Mouse (Mus musculus) ES-Bruce4 (cell line): ENCODE measurements around the gene Ccn1. TPM values are rescaled to one million over a fixed set of nuclear protein-coding genes. Genes with fewer than 3 reads are reported as not detected.
A peak's percentile ranks its signal among the peaks of the same experiment; 100 is the strongest.

Experiments used
- H3K27ac ChIP-seq: 2 replicates; pipeline ENCODE4 v1.5.1; 2012; ENCODE audit warnings: low read length, inconsistent platforms; ENCODE audit not compliant: insufficient read depth
- H3K27me3 ChIP-seq: 2 replicates; pipeline ENCODE4 v1.6.1; 2012; ENCODE audit warnings: mild to moderate bottlenecking, low read length, inconsistent platforms; ENCODE audit not compliant: control insufficient read depth, poor library complexity, insufficient read depth, severe bottlenecking
- H3K36me3 ChIP-seq: 2 replicates; pipeline ENCODE4 v1.6.1; 2012; ENCODE audit warnings: inconsistent platforms, mild to moderate bottlenecking, low read length, moderate library complexity; ENCODE audit not compliant: control insufficient read depth, poor library complexity, insufficient read depth, severe bottlenecking
- H3K4me1 ChIP-seq: one replicate; pipeline ENCODE4 v1.8.1; 2011; ENCODE audit warnings: low read length; ENCODE audit not compliant: control insufficient read depth, insufficient read depth
- H3K4me3 ChIP-seq: 2 replicates; pipeline ENCODE4 v1.5.1; 2011; ENCODE audit warnings: low read depth, mild to moderate bottlenecking, low read length
- H3K9ac ChIP-seq: 2 replicates; pipeline ENCODE4 v1.6.1; 2012; ENCODE audit warnings: low read depth, mild to moderate bottlenecking, inconsistent platforms; ENCODE audit not compliant: poor library complexity, severe bottlenecking
- H3K9me3 ChIP-seq: replicated peaks from 2 replicates; pipeline ENCODE4 v1.6.1; 2012; ENCODE audit warnings: mild to moderate bottlenecking, low read length, inconsistent platforms; ENCODE audit not compliant: control insufficient read depth, poor library complexity, insufficient read depth, severe bottlenecking
- CTCF ChIP-seq: IDR thresholded peaks from one replicate; pipeline ENCODE4 v1.8.1; 2011; ENCODE audit warnings: low read depth, low read length
- EP300 ChIP-seq: IDR thresholded peaks from 2 replicates; pipeline ENCODE4 v1.6.1; 2011; ENCODE audit warnings: low read depth, low read length; ENCODE audit not compliant: insufficient read depth
- POLR2A ChIP-seq: IDR thresholded peaks from one replicate; pipeline ENCODE4 v1.8.1; 2011; ENCODE audit warnings: low read length; ENCODE audit not compliant: insufficient read depth
- polyA plus RNA-seq: library from polyadenylated mRNA; stranded (reverse); fragments of >200 nt; gene quantifications from 2 replicates; pipeline ENCODE4 v1.2.4, GENCODE M21; 2011; ENCODE audit warnings: low read depth; ENCODE audit not compliant: missing spikeins, insufficient read depth, insufficient read length

Gene Ccn1
- polyA plus RNA-seq, 1 experiment, result 204 TPM

DNA sequence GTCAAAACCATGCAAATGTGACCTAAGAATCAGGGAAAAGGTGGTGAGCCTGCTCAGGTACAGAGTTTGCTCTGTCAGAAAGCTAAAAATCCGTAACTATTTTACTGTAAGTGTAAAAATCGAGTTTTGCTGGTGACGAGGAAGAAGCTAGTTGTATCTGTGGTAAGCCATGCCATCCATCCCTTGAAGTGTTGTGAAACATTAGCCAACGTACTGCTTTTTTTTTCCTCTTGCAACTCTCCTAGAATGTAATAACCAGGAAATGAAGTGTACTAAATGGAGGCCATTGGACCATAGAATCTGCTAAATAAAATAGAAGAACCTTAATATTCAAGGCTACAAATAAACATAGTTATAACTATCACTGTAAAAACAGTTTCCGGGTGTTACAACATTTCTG, 41.5 kb downstream of the Ccn1 start:
- no peak overlapping the region for H3K4me3 ChIP-seq
- no peaks in the 10 kb centered on the region for H3K27me3 ChIP-seq
- H3K9ac ChIP-seq, result no peak overlapping the region
- H3K4me1 ChIP-seq, result no peaks in the 10 kb centered on the region
- peaks cover 16% of the 10 kb centered on the region for H3K36me3 ChIP-seq
- H3K27ac ChIP-seq, result no peak overlapping the region
- TF ChIP-seq EP300 (no peak), POLR2A (no peak), CTCF (no peak)
- H3K9me3 ChIP-seq, result no peaks in the 10 kb centered on the region

DNA sequence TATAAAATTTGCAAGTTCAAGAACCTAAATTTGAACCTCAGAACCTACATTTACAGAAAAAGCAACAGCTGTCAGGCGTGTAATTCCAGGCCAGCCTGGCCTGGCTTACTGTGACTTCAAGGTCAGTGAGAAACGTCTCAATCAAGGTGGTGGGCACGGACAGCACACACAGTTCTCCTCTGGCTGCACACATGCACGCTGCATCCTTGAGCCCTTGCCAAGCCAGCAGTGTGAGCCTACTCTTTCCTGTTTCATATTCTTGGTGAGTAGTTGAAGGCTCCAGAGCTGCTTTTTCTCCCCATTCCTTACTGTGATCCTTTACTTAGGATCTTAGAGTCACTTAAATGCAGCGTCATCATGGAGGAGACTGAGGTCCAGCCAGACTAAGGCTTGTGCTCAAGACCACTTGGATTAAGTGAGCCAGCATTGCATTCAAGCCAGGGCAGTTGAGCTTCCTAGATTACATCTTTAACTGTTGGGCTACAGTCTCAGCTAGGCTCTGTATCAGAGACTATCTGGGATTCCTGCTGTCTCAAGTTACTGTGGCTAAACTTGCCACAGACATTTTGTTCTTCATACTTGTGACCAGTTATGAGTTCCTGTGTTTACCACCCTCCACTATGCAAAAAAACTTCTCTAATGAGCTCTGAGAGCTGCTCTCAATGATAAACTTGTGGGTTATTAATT, 44.2 kb downstream of the Ccn1 start:
- H3K9me3 ChIP-seq, result no peaks in the 10 kb centered on the region
- H3K4me1 ChIP-seq, result no peaks in the 10 kb centered on the region
- TF ChIP-seq EP300 (no peak), CTCF (no peak), POLR2A (no peak)
- H3K36me3 ChIP-seq, result peaks cover 23% of the 10 kb centered on the region
- no peaks in the 10 kb centered on the region for H3K27me3 ChIP-seq
- H3K27ac ChIP-seq, result no peak overlapping the region
- no peak overlapping the region for H3K4me3 ChIP-seq
- no peak overlapping the region for H3K9ac ChIP-seq

GRCm38 (mm10) chr3:145602410-145603206, 47.2 kb downstream of the Ccn1 start:
- TF ChIP-seq CTCF (no peak), POLR2A (no peak), EP300 (no peak)
- no peaks in the 10 kb centered on the region for H3K9me3 ChIP-seq
- no peak overlapping the region for H3K4me3 ChIP-seq
- H3K36me3 ChIP-seq, result peaks cover 32% of the 10 kb centered on the region
- no peaks in the 10 kb centered on the region for H3K4me1 ChIP-seq
- H3K27ac ChIP-seq, result no peak overlapping the region
- H3K27me3 ChIP-seq, result no peaks in the 10 kb centered on the region
- H3K9ac ChIP-seq, result no peak overlapping the region

DNA sequence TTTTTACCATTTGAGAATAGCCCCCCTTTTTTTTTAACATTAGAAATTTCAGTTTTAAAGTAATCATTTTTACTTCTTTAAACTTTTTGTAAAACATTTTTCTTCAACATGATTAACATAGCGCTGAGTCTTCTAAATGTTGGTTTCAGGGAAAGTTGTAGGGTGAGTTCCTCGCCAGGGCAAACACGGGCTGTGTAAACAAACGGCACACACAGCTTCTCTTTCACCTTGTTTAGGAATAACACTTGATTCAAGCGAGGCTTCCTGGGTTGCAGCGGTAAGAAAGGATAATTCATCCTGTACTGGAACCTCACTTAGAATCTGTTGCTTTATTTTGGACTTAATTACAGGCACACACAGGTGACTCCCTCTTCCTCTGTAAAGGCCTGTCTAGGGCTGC, 48.4 kb downstream of the Ccn1 start:
- Histone ChIP-seq H3K27me3 (no peaks in the 10 kb centered on the region), H3K36me3 (peaks cover 30% of the 10 kb centered on the region), H3K9ac (no peak overlapping the region), H3K4me1 (no peaks in the 10 kb centered on the region), H3K27ac (no peak overlapping the region), H3K4me3 (no peak overlapping the region), H3K9me3 (no peaks in the 10 kb centered on the region)
- TF ChIP-seq EP300, result no peak
- no peak for TF ChIP-seq CTCF
- no peak for TF ChIP-seq POLR2A

DNA sequence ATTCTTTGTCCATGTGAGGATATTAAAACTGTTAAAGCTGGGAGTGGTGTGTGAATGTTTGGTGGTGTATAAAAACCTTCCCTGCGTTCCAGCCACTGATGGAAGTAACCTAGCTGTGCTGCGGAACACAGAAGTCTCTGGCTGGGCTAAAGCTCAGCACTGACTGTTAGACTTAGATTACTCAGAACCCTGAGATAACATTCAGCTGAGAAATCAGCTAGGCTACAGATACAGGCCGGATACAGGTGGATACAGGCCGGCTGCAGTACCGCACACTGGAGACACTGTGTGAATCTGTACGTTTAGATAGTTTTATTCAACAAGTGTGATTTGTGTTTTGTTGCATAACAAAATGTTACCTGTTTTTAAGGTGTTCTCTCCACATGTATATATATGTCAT, 49.0 kb downstream of the Ccn1 start:
- H3K9me3 ChIP-seq, result no peaks in the 10 kb centered on the region
- H3K27me3 ChIP-seq, result no peaks in the 10 kb centered on the region
- peaks cover 31% of the 10 kb centered on the region for H3K36me3 ChIP-seq
- H3K4me3 ChIP-seq, result no peak overlapping the region
- no peak overlapping the region for H3K27ac ChIP-seq
- TF ChIP-seq POLR2A (no peak), CTCF (no peak), EP300 (no peak)
- H3K9ac ChIP-seq, result no peak overlapping the region
- no peaks in the 10 kb centered on the region for H3K4me1 ChIP-seq

DNA sequence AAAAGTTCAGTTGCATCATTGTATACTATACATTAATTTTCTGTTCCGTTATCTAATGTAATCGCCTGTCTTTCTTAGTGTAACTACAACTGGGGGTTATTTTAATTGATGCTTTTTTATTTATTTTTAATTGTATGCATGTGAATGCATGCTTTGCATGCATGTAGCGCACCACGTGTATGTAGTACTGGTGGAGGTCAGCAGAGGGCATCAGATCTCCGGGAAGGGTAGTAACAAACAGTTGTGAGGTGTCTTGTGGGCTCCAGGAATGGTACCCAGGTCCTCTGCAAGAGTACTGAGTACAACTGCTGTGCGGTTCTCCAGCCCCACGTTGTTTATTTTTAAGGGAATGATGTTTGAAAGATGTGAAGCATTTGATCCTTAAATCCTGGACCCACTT, 50.7 kb downstream of the Ccn1 start:
- Histone ChIP-seq H3K4me3 (no peak overlapping the region), H3K4me1 (no peaks in the 10 kb centered on the region), H3K27ac (no peak overlapping the region), H3K9me3 (no peaks in the 10 kb centered on the region), H3K27me3 (no peaks in the 10 kb centered on the region), H3K9ac (no peak overlapping the region), H3K36me3 (peaks cover 34% of the 10 kb centered on the region)
- TF ChIP-seq EP300 (no peak), POLR2A (no peak), CTCF (peak; percentile 33)

Other genes with a start within 250 kb of the Ccn1 start
- gene Znhit6, start 73.8 kb downstream of the Ccn1 start, polyA plus RNA-seq, result 65.7 and 69.1 TPM in 2 replicates
- gene Ddah1, start 108.7 kb upstream of the Ccn1 start, polyA plus RNA-seq, result 43.7 and 45.1 TPM in 2 replicates